Mouse (Mus musculus): Measurements from ENCODE around the gene Gm9945. TPM values are rescaled to one million over a fixed set of nuclear protein-coding genes. Genes with fewer than 3 reads are reported as not detected.

Gene Gm9945
- polyA plus RNA-seq, 2 experiments: not detected

DNA sequence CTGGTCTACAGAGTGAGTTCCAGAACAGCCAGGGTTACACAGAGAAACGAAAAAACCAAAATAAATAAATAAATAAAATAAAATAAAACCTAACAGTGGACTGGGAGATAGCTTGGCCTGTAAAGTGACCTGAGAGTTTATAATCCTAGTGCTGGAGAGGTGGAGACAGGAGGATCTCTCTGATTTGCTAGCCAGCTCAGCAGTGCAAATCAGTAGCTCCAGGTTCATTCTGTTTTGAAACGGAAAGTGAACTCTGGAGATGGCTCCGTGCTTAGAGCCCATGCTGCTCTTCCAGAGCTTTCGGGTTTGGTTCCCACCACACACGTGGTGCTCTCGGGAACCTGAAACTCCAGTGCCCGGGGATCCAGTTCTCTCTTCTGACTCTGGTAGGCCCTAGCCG lies 32.0 kb upstream of the Gm9945 start:
- no peaks in the 10 kb centered on the region for H3K27me3 ChIP-seq (ENCODE audit: control insufficient read depth, insufficient read depth, low read length)
- no peak overlapping the region for H3K9ac ChIP-seq (ENCODE audit: low read depth, low read length, severe bottlenecking)
- H3K9me3 ChIP-seq (ENCODE audit: control insufficient read depth, low read length): no peaks in the 10 kb centered on the region
- H3K4me3 ChIP-seq (replicated peaks; ENCODE audit: low read length): no peak overlapping the region
- WGBS: 88% methylated on average over 8 of the region's 8 CpGs
- no peaks in the 10 kb centered on the region for H3K36me3 ChIP-seq (ENCODE audit: control insufficient read depth, insufficient read depth, low read length)
- H3K27ac ChIP-seq (replicated peaks; ENCODE audit: low read depth, low read length): no peak overlapping the region
- DNase-seq (ENCODE audit: low spot score) (no peak), ATAC-seq (ENCODE audit: low FRiP score, low read depth) (no peak)
- TF ChIP-seq POLR2A (IDR thresholded peaks at IDR 0.05; ENCODE audit: borderline replicate concordance, extremely low read depth, insufficient read depth, insufficient read length): no peak
- H3K4me1 ChIP-seq (ENCODE audit: control insufficient read depth, insufficient read depth, low read length): no peaks in the 10 kb centered on the region
- no peak overlapping the region for H3K4me2 ChIP-seq (replicated peaks; ENCODE audit: low read depth, low read length, severe bottlenecking)

DNA sequence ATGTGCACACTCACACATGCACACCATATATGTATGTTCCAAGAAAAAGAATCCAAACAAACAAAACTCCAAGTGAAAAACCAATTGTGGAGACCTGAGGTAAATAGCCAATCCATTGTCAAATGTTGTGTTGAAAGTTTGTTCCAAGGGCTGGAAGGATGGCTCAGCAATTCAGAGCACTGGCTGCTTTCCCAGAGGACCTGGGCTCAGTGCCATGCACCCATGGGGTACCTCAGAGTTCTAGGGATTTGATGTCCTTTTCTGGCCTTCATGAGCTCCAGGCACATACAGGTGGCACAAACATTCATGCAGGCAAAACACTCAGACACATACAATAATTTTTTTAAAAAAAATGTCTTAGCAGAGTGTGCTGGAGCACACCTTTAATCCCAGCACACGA lies 31.4 kb upstream of the Gm9945 start:
- no peak overlapping the region for H3K9ac ChIP-seq (ENCODE audit: low read depth, low read length, severe bottlenecking)
- H3K27ac ChIP-seq (replicated peaks; ENCODE audit: low read depth, low read length): no peak overlapping the region
- no peaks in the 10 kb centered on the region for H3K4me1 ChIP-seq (ENCODE audit: control insufficient read depth, insufficient read depth, low read length)
- H3K4me2 ChIP-seq (replicated peaks; ENCODE audit: low read depth, low read length, severe bottlenecking): no peak overlapping the region
- H3K36me3 ChIP-seq (ENCODE audit: control insufficient read depth, insufficient read depth, low read length): no peaks in the 10 kb centered on the region
- WGBS: 87% methylated on average over 1 of the region's 1 CpGs
- no peaks in the 10 kb centered on the region for H3K27me3 ChIP-seq (ENCODE audit: control insufficient read depth, insufficient read depth, low read length)
- DNase-seq (ENCODE audit: low spot score) (no peak), ATAC-seq (ENCODE audit: low FRiP score, low read depth) (no peak)
- no peaks in the 10 kb centered on the region for H3K9me3 ChIP-seq (ENCODE audit: control insufficient read depth, low read length)
- TF ChIP-seq POLR2A (IDR thresholded peaks at IDR 0.05; ENCODE audit: borderline replicate concordance, extremely low read depth, insufficient read depth, insufficient read length): no peak
- no peak overlapping the region for H3K4me3 ChIP-seq (replicated peaks; ENCODE audit: low read length)

DNA sequence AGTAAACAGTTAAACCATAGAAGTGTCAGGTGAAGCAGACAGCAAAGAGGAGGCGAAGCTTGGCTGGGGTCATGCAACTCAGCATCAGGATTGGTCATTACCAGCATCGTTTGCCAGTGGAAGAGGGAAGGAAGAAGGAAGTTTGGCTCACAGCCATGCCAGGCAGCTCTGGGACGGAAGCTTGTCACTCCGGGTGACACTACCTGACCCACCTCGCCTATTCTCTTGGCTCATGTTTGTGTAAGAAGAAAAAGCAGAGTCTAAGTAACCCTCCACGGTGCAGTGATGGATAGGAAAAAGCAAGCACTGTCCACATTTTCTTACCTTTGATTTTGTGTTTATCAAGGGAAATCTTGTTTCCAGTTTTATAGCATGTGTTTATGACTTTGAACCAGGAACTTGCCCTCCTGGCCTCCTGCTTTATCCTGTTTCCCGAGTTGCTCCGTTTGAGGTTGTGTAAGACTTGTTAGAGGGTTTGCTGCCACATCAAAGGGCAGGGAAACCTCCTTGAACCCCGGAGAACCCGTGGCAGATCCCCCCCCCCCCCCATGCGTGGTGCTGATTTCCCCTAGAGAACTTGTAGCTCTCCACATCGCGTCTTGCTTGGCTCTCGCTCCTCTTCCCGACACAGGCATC lies 29.8 kb upstream of the Gm9945 start:
- WGBS: 29% methylated on average over 15 of the region's 15 CpGs
- Histone ChIP-seq H3K9ac (ENCODE audit: low read depth, low read length, severe bottlenecking) (no peak overlapping the region), H3K9me3 (ENCODE audit: control insufficient read depth, low read length) (no peaks in the 10 kb centered on the region), H3K36me3 (ENCODE audit: control insufficient read depth, insufficient read depth, low read length) (no peaks in the 10 kb centered on the region), H3K27me3 (ENCODE audit: control insufficient read depth, insufficient read depth, low read length) (no peaks in the 10 kb centered on the region), H3K4me1 (ENCODE audit: control insufficient read depth, insufficient read depth, low read length) (no peaks in the 10 kb centered on the region), H3K4me2 (replicated peaks; ENCODE audit: low read depth, low read length, severe bottlenecking) (no peak overlapping the region), H3K4me3 (replicated peaks; ENCODE audit: low read length) (no peak overlapping the region), H3K27ac (replicated peaks; ENCODE audit: low read depth, low read length) (no peak overlapping the region)
- no peak for ATAC-seq (ENCODE audit: low FRiP score, low read depth)
- no peak for TF ChIP-seq POLR2A (IDR thresholded peaks at IDR 0.05; ENCODE audit: borderline replicate concordance, extremely low read depth, insufficient read depth, insufficient read length)
- no peak for DNase-seq (ENCODE audit: low spot score)

DNA sequence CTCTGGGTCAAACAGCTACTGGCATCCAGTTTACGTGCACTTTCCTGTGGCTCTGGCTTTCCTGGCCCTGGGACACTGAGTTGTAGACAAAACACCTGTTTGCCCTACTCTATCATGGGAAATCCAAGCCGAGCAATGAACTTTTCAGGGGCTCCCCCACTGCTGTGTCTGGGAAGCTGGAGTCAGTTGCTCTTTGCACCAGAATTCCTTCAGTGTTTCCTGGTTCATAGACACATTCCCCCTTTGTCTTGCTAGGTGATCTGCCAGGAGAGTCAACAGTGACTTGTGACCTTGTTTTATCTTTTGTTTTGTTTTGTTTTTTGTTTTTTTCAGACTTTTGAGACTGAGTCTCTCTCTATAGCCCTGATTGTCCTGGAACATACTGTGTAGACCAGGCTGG lies 28.6 kb upstream of the Gm9945 start:
- Histone ChIP-seq H3K27ac (replicated peaks; ENCODE audit: low read depth, low read length) (no peak overlapping the region), H3K4me2 (replicated peaks; ENCODE audit: low read depth, low read length, severe bottlenecking) (no peak overlapping the region), H3K9ac (ENCODE audit: low read depth, low read length, severe bottlenecking) (no peak overlapping the region), H3K4me3 (replicated peaks; ENCODE audit: low read length) (no peak overlapping the region), H3K36me3 (ENCODE audit: control insufficient read depth, insufficient read depth, low read length) (no peaks in the 10 kb centered on the region), H3K4me1 (ENCODE audit: control insufficient read depth, insufficient read depth, low read length) (no peaks in the 10 kb centered on the region), H3K9me3 (ENCODE audit: control insufficient read depth, low read length) (no peaks in the 10 kb centered on the region), H3K27me3 (ENCODE audit: control insufficient read depth, insufficient read depth, low read length) (no peaks in the 10 kb centered on the region)
- ATAC-seq (ENCODE audit: low FRiP score, low read depth): no peak
- no peak for DNase-seq (ENCODE audit: low spot score)
- 43% methylated on average over 2 of the region's 2 CpGs for WGBS
- no peak for TF ChIP-seq POLR2A (IDR thresholded peaks at IDR 0.05; ENCODE audit: borderline replicate concordance, extremely low read depth, insufficient read depth, insufficient read length)

DNA sequence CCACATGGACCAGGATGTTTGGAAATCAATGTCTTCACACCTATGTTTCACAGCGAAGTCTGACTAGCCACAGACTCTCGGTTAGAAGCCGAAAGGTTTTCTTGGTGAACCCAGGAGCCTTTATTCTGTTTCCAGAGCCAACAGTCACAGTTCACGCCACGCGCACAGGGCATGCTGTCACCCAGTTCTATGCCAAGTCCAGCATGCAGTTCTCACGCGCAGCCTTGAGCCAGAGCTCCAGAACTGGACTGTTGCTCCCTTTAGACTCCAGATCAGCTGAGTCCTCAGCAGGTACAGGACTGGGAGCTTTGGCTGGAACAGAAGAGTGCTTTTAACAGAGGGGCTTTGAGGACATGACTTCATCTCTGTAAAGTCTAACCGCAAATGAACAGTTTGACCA lies 27.6 kb upstream of the Gm9945 start:
- H3K27ac ChIP-seq (replicated peaks; ENCODE audit: low read depth, low read length): no peak overlapping the region
- no peak overlapping the region for H3K4me3 ChIP-seq (replicated peaks; ENCODE audit: low read length)
- no peak for ATAC-seq (ENCODE audit: low FRiP score, low read depth)
- TF ChIP-seq POLR2A (IDR thresholded peaks at IDR 0.05; ENCODE audit: borderline replicate concordance, extremely low read depth, insufficient read depth, insufficient read length): no peak
- no peak for DNase-seq (ENCODE audit: low spot score)
- H3K4me1 ChIP-seq (ENCODE audit: control insufficient read depth, insufficient read depth, low read length): peaks cover 2% of the 10 kb centered on the region; the same call in 1 of the 2 replicates
- H3K9me3 ChIP-seq (ENCODE audit: control insufficient read depth, low read length): no peaks in the 10 kb centered on the region
- no peaks in the 10 kb centered on the region for H3K27me3 ChIP-seq (ENCODE audit: control insufficient read depth, insufficient read depth, low read length)
- WGBS: 90% methylated on average over 9 of the region's 9 CpGs
- no peak overlapping the region for H3K4me2 ChIP-seq (replicated peaks; ENCODE audit: low read depth, low read length, severe bottlenecking)
- H3K9ac ChIP-seq (ENCODE audit: low read depth, low read length, severe bottlenecking): no peak overlapping the region
- H3K36me3 ChIP-seq (ENCODE audit: control insufficient read depth, insufficient read depth, low read length): no peaks in the 10 kb centered on the region
